Mouse (Mus musculus): ENCODE data around the gene Bfsp1. TPM values are rescaled to one million over a fixed set of nuclear protein-coding genes. Genes with fewer than 3 reads are reported as not detected.
A peak's percentile ranks its signal among the peaks of the same experiment; 100 is the strongest.

Bfsp1 gene
- polyA plus RNA-seq, 1 experiment from 2014 or later = 1.1 TPM

DNA sequence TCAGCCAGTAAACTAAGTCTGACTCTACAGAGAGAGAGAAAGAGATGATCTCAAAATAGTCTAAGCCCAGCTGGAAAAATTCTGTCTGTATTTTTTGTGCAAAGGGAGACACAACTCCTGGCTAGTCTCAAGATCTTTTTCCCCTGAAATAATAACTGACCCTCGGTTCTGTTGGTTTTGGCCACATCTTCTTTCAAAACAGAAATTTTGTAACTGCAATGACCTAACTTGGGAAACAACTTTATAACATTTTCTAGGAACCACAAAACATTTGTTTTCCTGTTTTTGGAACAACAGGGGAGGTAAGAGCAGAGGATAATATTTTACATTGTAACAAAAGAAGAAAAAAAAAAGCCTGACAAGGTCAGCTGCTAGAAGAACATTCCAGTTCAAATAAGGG is 13.1 kb upstream of the Bfsp1 start:
- Histone ChIP-seq H3K4me3 (ENCODE audit: low read depth, low read length) (no peak overlapping the region), H3K9me3 (replicated peaks; ENCODE audit: control insufficient read depth, low read length) (no peaks in the 10 kb centered on the region), H3K4me1 (ENCODE audit: control insufficient read depth, insufficient read depth, low read length) (no peaks in the 10 kb centered on the region), H3K27ac (replicated peaks; ENCODE audit: low read depth, low read length) (no peak overlapping the region), H3K27me3 (ENCODE audit: control insufficient read depth, insufficient read depth, low read length) (no peaks in the 10 kb centered on the region), H3K4me2 (ENCODE audit: low read depth, low read length) (no peak overlapping the region), H3K36me3 (replicated peaks; ENCODE audit: control insufficient read depth, insufficient read depth, low read depth, low read length) (no peaks in the 10 kb centered on the region), H3K9ac (replicated peaks; ENCODE audit: low read length) (no peak overlapping the region)
- no peak for ATAC-seq (replicated peaks; ENCODE audit: insufficient number of reproducible peaks, low FRiP score, low TSS enrichment, low read depth)
- WGBS = 67% methylated on average over 1 of the region's 1 CpGs
- no peak for DNase-seq (ENCODE audit: low spot score)

DNA sequence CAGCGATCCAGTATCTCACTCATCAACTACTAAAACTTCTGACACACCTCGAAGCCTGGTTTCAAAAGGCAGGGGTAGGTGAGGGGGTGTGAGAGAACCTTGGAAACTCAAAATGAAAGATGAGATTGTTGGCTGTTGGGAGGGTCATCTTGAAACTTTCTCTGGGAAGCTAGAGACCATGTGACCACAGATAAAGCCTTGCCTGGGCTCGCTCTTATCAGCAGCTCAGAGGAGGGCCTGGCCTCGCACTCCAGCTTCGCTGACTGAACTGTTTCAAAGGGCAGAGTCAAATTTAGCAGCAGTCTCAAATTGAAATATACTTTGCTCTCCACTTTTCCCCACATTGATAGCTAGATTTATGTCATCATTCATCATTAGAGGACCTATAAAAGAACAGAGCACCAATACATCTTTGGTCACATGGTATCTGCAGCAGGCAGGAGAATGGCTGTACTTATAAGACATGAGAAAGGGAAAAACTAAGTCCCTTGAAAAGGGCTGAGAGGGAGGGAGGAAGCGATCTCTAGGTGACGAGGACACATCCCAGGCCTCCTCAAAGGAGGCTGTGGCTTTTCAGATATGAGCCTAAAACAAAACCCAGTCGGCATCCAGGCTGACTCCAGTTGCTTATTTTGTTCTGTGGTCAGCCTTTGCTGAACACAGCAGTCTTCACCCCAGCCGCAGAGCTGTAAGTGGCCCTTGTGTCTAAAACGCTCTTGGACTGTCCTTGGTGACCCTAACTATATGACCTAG is 8.1 kb upstream of the Bfsp1 start:
- no peak overlapping the region for H3K9ac ChIP-seq (replicated peaks; ENCODE audit: low read length)
- no peaks in the 10 kb centered on the region for H3K9me3 ChIP-seq (replicated peaks; ENCODE audit: control insufficient read depth, low read length)
- no peaks in the 10 kb centered on the region for H3K36me3 ChIP-seq (replicated peaks; ENCODE audit: control insufficient read depth, insufficient read depth, low read depth, low read length)
- 77% methylated on average over 10 of the region's 10 CpGs for WGBS
- H3K27me3 ChIP-seq (ENCODE audit: control insufficient read depth, insufficient read depth, low read length) = no peaks in the 10 kb centered on the region
- no peaks in the 10 kb centered on the region for H3K4me1 ChIP-seq (ENCODE audit: control insufficient read depth, insufficient read depth, low read length)
- no peak overlapping the region for H3K4me2 ChIP-seq (ENCODE audit: low read depth, low read length)
- DNase-seq (ENCODE audit: low spot score) (no peak), ATAC-seq (replicated peaks; ENCODE audit: insufficient number of reproducible peaks, low FRiP score, low TSS enrichment, low read depth) (no peak)
- no peak overlapping the region for H3K4me3 ChIP-seq (ENCODE audit: low read depth, low read length)
- no peak overlapping the region for H3K27ac ChIP-seq (replicated peaks; ENCODE audit: low read depth, low read length)

DNA sequence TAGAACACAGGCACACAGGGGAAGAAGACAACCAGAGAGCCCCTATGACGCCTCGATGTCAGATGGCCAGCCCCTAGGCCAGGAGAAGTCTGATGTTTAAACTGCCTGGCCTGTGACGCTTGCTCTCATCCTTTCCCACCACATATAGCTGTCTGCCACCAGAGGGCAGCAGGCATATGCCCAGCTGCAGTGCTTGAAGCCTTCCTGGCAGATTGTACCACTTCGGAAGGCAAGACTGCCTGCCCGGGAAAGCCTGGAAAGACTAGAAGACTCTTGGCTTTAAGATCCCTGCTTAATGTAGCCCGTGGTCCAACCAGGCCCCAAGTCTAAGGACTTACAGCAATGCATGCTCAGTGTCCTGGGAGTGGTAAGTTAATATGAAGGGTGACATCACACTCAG is 4.4 kb upstream of the Bfsp1 start:
- Histone ChIP-seq H3K9me3 (replicated peaks; ENCODE audit: control insufficient read depth, low read length) (no peaks in the 10 kb centered on the region), H3K36me3 (replicated peaks; ENCODE audit: control insufficient read depth, insufficient read depth, low read depth, low read length) (no peaks in the 10 kb centered on the region), H3K4me3 (ENCODE audit: low read depth, low read length) (no peak overlapping the region), H3K4me1 (ENCODE audit: control insufficient read depth, insufficient read depth, low read length) (no peaks in the 10 kb centered on the region; the same call in 1 of the 2 replicates), H3K27ac (replicated peaks; ENCODE audit: low read depth, low read length) (no peak overlapping the region), H3K4me2 (ENCODE audit: low read depth, low read length) (no peak overlapping the region), H3K9ac (replicated peaks; ENCODE audit: low read length) (no peak overlapping the region), H3K27me3 (ENCODE audit: control insufficient read depth, insufficient read depth, low read length) (no peaks in the 10 kb centered on the region)
- ATAC-seq (replicated peaks; ENCODE audit: insufficient number of reproducible peaks, low FRiP score, low TSS enrichment, low read depth) (peak; percentile 57), DNase-seq (ENCODE audit: low spot score) (peak; percentile 84)
- WGBS = 11% methylated on average over 6 of the region's 6 CpGs

DNA sequence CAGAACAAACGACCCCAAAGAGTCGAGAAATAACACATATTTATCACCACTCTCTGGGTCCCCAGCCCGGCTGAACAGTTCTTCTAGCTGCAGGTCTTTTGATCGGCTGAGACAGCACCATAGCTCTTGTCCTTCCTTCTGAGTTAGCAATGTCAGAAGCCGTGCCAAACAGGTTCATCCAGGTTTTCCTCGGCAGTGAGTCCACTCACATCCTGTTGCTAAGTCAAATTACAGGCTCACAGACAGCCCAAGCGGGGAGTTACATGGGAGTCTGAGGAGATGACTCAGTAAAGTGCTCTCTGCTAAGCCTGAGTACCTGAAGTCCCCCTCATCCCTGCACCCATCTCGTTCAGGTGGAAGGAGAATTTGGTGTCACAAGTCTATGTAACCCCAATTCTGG is 1.6 kb upstream of the Bfsp1 start:
- no peak overlapping the region for H3K9ac ChIP-seq (replicated peaks; ENCODE audit: low read length)
- WGBS = 66% methylated on average over 8 of the region's 8 CpGs
- H3K27me3 ChIP-seq (ENCODE audit: control insufficient read depth, insufficient read depth, low read length) = no peaks in the 10 kb centered on the region
- no peaks in the 10 kb centered on the region; the same call in 1 of the 2 replicates for H3K4me1 ChIP-seq (ENCODE audit: control insufficient read depth, insufficient read depth, low read length)
- no peak for ATAC-seq (replicated peaks; ENCODE audit: insufficient number of reproducible peaks, low FRiP score, low TSS enrichment, low read depth)
- DNase-seq (ENCODE audit: low spot score) = no peak
- H3K9me3 ChIP-seq (replicated peaks; ENCODE audit: control insufficient read depth, low read length) = no peaks in the 10 kb centered on the region
- no peaks in the 10 kb centered on the region for H3K36me3 ChIP-seq (replicated peaks; ENCODE audit: control insufficient read depth, insufficient read depth, low read depth, low read length)
- no peak overlapping the region for H3K4me2 ChIP-seq (ENCODE audit: low read depth, low read length)
- no peak overlapping the region for H3K27ac ChIP-seq (replicated peaks; ENCODE audit: low read depth, low read length)
- H3K4me3 ChIP-seq (ENCODE audit: low read depth, low read length) = no peak overlapping the region

DNA sequence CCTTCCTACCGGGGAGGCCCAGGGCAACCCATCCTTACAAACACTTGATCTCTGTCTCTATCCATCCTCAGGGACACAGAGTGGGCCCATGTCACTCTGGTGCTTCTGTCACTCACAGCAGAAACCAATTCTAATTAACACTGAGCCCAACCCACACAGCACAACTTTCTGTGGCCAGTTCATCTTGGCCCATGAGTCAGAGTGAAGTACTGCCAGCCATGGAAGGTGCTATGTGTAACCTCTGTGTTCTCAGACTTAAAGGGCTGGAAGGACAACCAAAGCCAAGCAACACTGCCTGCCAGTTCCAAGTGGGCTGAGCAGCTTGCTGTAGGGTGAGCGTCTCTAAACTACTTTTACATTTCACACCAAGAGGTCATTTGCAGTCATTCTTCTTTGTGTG is 3.8 kb downstream of the Bfsp1 start:
- H3K4me3 ChIP-seq (ENCODE audit: low read depth, low read length) = no peak overlapping the region
- no peaks in the 10 kb centered on the region; the same call in 1 of the 2 replicates for H3K4me1 ChIP-seq (ENCODE audit: control insufficient read depth, insufficient read depth, low read length)
- ATAC-seq (replicated peaks; ENCODE audit: insufficient number of reproducible peaks, low FRiP score, low TSS enrichment, low read depth) (no peak), DNase-seq (ENCODE audit: low spot score) (no peak)
- no peaks in the 10 kb centered on the region for H3K36me3 ChIP-seq (replicated peaks; ENCODE audit: control insufficient read depth, insufficient read depth, low read depth, low read length)
- no peak overlapping the region for H3K9ac ChIP-seq (replicated peaks; ENCODE audit: low read length)
- no peak overlapping the region for H3K27ac ChIP-seq (replicated peaks; ENCODE audit: low read depth, low read length)
- H3K9me3 ChIP-seq (replicated peaks; ENCODE audit: control insufficient read depth, low read length) = no peaks in the 10 kb centered on the region
- WGBS = 92% methylated on average over 2 of the region's 2 CpGs
- no peak overlapping the region for H3K4me2 ChIP-seq (ENCODE audit: low read depth, low read length)
- H3K27me3 ChIP-seq (ENCODE audit: control insufficient read depth, insufficient read depth, low read length) = no peaks in the 10 kb centered on the region

DNA sequence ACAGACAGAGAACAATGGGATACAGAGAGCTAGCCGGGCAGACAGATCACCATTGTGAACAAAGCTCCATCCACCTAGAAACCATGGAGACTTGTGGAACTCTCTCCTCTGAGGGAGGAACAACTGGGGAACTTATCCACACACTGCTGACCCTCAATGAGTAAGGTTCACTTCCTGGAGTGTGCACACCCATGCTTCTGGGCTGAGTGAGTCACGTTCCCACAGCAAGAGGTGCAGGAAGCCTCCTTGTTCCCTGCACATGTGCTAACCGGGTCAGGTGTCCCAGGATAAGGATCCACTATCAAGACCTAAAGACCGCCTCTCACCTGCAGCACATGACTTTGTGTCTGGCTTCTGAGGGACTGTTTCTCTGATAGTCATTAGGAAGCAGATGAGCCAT is 9.5 kb downstream of the Bfsp1 start:
- DNase-seq (ENCODE audit: low spot score) (no peak), ATAC-seq (replicated peaks; ENCODE audit: insufficient number of reproducible peaks, low FRiP score, low TSS enrichment, low read depth) (no peak)
- H3K4me1 ChIP-seq (ENCODE audit: control insufficient read depth, insufficient read depth, low read length) = no peaks in the 10 kb centered on the region
- H3K4me3 ChIP-seq (ENCODE audit: low read depth, low read length) = no peak overlapping the region
- H3K27me3 ChIP-seq (ENCODE audit: control insufficient read depth, insufficient read depth, low read length) = no peaks in the 10 kb centered on the region
- H3K9ac ChIP-seq (replicated peaks; ENCODE audit: low read length) = no peak overlapping the region
- H3K36me3 ChIP-seq (replicated peaks; ENCODE audit: control insufficient read depth, insufficient read depth, low read depth, low read length) = no peaks in the 10 kb centered on the region
- no peaks in the 10 kb centered on the region for H3K9me3 ChIP-seq (replicated peaks; ENCODE audit: control insufficient read depth, low read length)
- H3K4me2 ChIP-seq (ENCODE audit: low read depth, low read length) = no peak overlapping the region
- WGBS = 72% methylated on average over 4 of the region's 4 CpGs
- no peak overlapping the region for H3K27ac ChIP-seq (replicated peaks; ENCODE audit: low read depth, low read length)

DNA sequence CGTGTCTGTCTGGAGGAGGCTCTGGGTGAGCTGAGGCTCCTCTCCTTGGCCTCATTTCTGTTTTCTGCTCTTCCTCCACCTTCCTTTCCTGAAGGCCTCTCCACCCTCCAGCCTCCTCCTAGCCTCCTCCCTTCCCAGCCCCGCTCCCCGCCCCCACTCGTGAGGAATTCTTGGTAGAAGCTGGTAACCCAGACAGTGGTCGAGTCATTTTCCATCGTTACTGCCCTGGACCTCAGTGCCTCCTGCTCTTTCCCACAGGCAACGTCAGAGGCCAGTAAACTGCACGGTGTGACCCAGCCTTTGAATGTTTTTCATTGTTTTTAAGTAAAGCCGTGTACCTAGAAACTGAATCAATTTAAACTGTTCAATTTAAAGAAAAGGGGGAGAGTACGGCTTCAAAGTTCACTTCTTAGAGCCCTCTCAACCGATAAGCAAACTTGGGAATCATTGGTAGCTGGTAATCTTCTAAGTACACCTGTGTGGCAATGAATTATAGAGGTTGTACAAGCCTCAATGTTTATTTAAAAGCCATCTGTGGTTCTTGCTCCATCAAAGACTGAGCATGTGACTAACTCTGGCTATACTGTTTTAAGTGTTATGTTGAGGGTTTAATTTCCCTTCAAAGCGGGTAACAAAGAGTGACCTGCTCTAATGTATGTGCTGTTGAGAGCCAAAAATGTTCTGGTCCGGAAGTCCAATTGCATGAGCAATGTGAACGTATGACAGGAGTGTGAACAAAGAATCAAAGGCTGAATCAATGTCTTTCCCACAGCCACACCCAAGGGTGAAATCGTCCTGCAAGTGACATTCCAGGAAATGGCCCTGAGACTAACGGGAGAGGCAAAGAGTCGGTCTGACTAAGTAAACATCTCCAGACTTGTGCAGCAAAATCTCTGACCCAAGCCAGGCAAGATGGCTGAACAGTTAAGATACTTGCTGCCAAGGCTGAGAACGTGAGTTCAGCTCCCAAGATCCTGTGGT is 10.4 kb downstream of the Bfsp1 start:
- no peaks in the 10 kb centered on the region for H3K36me3 ChIP-seq (replicated peaks; ENCODE audit: control insufficient read depth, insufficient read depth, low read depth, low read length)
- no peak overlapping the region for H3K4me3 ChIP-seq (ENCODE audit: low read depth, low read length)
- no peak overlapping the region for H3K27ac ChIP-seq (replicated peaks; ENCODE audit: low read depth, low read length)
- DNase-seq (ENCODE audit: low spot score) (no peak), ATAC-seq (replicated peaks; ENCODE audit: insufficient number of reproducible peaks, low FRiP score, low TSS enrichment, low read depth) (no peak)
- H3K9me3 ChIP-seq (replicated peaks; ENCODE audit: control insufficient read depth, low read length) = no peaks in the 10 kb centered on the region
- H3K4me2 ChIP-seq (ENCODE audit: low read depth, low read length) = no peak overlapping the region
- no peak overlapping the region for H3K9ac ChIP-seq (replicated peaks; ENCODE audit: low read length)
- no peaks in the 10 kb centered on the region for H3K4me1 ChIP-seq (ENCODE audit: control insufficient read depth, insufficient read depth, low read length)
- 65% methylated on average over 18 of the region's 18 CpGs for WGBS
- H3K27me3 ChIP-seq (ENCODE audit: control insufficient read depth, insufficient read depth, low read length) = no peaks in the 10 kb centered on the region
